Mouse (Mus musculus): ENCODE measurements at regions not wholly inside any gene's neighbourhood (a gene's known extent, or its start where the extent isn't known, plus 50 kb on each side); places are given as distances from the start of the nearest gene placed in this dataset.

DNA sequence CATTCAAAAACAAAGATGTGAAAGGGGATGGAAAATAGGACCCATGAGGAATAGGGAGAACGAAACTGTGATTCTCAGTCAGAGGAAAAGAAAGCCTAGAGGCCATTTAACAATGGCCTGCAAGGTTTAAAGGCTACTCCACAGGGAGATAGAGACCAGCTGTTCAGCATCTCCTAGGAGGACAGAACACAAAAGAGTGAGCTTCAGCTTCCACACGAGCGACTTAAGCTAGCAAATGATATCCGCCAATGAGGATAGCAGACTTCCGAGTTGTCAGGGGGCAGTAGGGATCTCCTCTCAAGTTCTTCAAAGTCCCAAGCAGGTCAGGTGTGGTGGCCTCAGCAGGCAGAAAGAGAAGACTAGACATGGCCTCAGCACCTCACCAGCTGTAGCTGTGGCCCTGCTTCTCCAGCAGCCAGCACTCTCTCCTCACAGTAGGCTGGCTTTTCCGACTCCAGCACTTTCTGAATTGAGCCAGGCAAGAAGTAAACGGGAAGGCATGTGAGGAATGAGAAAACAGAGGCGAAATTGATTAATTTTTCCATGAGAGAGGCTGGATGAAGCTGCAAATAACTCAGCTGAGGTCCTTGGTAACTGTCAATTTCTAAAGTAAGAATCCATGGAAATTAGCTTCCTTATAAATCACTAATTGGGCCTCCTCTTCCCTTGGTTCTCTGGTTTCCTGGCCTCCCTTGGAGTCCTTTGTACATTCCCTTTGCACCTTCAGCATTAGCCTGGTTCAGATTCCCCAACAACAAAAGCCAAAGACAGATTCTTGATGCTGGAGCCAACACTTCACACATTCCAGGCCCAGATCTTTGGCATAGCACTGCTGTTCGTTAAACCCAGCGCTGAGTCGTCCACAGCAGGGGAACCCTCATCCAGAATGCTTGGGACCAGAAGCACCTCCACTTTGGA, 115.7 kb downstream of the H2al2a start:
- no peak overlapping the region for H3K9ac ChIP-seq
- no peak overlapping the region for H3K4me2 ChIP-seq
- no peak overlapping the region for H3K4me3 ChIP-seq
- no peaks in the 10 kb centered on the region for H3K9me3 ChIP-seq
- H3K4me1 ChIP-seq = no peaks in the 10 kb centered on the region
- H3K27me3 ChIP-seq (replicated peaks) = no peaks in the 10 kb centered on the region
- ATAC-seq (replicated peaks) = no peak
- WGBS = 33% methylated on average over 11 of the region's 11 CpGs
- no peak overlapping the region for H3K27ac ChIP-seq
- H3K36me3 ChIP-seq (replicated peaks) = no peaks in the 10 kb centered on the region

DNA sequence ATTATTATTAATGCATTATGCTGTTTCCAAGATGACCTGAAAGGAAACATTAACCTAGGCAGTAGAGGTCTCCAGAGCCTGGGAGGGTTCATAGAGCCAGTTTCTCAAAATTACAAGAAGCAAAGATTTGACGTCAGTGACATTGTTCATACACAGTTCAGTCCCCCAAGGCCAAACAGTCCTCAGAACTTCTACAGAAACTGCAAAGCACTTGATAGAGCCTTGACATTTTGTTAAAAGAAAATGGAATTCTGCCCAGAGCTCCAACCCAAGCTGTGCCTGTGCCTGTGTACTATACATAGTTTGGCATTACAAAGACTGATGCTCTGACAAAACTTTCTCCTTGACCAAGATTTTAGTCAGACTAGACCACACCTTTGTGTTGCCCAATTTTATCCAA, 118.9 kb downstream of the H2al2a start:
- Histone ChIP-seq H3K9me3 (no peaks in the 10 kb centered on the region), H3K27me3 (replicated peaks) (no peaks in the 10 kb centered on the region), H3K4me2 (no peak overlapping the region), H3K27ac (no peak overlapping the region), H3K36me3 (replicated peaks) (no peaks in the 10 kb centered on the region), H3K4me3 (no peak overlapping the region), H3K4me1 (no peaks in the 10 kb centered on the region), H3K9ac (no peak overlapping the region)
- ATAC-seq (replicated peaks) = no peak
- WGBS = 83% methylated on average over 1 of the region's 1 CpGs

DNA sequence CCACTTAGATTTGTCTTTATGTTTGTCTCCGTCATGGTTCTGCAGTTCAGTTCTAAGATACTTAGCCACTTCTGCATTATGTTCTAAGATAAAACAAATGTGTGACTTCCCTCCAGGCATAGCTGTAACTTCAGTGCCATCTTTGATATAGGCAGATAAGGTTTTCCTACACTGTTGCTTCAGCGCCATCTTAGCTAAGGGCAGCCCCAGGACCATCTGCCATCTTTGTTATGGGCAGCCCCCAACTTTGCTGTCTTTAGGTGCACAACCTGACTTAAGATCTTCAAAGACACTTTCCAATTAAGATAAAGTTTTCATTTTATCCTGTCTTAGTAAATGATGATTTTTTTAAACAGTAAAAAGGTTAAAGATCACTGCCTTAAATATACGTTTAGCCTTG, 119.8 kb downstream of the H2al2a start:
- Histone ChIP-seq H3K27me3 (replicated peaks) (no peaks in the 10 kb centered on the region), H3K4me2 (no peak overlapping the region), H3K4me1 (no peaks in the 10 kb centered on the region), H3K36me3 (replicated peaks) (no peaks in the 10 kb centered on the region), H3K4me3 (no peak overlapping the region), H3K9me3 (no peaks in the 10 kb centered on the region), H3K27ac (no peak overlapping the region), H3K9ac (no peak overlapping the region)
- 92% methylated on average over 3 of the region's 3 CpGs for WGBS
- no peak for ATAC-seq (replicated peaks)

DNA sequence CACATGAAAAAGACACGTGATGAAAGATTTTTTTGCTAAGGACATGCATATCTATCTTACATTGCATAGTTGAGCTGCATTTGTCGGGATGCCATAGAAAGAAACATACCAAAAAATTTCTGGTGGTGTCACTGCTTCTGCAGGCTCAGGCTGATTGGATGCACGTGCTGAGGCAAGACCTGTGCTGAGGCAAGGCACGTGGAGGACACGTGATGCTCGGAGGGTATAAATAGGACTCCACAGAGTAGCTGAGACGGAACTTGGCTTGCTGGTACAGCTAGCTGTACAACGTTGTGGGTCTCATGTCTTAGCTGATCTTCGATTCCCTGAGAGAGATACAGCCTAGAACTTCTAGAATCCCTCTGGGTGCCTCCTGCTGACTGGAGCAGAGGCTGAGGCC, 120.6 kb downstream of the H2al2a start:
- Histone ChIP-seq H3K9ac (no peak overlapping the region), H3K4me2 (no peak overlapping the region), H3K4me1 (no peaks in the 10 kb centered on the region), H3K9me3 (no peaks in the 10 kb centered on the region), H3K27ac (no peak overlapping the region), H3K36me3 (replicated peaks) (no peaks in the 10 kb centered on the region), H3K27me3 (replicated peaks) (no peaks in the 10 kb centered on the region), H3K4me3 (no peak overlapping the region)
- 89% methylated on average over 9 of the region's 9 CpGs for WGBS
- ATAC-seq (replicated peaks) = no peak

DNA sequence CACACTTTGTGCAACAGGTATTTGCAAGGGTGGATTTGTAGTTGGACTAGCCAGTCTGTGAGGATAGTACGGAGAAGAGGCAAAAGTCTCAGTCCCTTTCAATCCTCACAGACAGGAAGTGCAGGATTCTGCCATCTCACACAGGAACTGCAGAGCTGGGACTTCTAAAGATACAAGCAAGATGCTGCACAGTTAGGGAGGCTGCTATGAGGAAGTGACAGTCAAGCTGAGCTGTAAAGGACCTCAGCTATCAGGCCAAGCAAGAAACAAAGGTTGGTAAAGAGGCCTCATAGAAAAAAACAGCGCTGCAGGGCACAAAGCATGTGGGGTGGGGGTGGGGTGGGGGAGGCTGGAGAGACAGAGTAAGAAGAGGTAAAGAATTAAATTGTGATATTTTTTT, 126.2 kb downstream of the H2al2a start:
- no peaks in the 10 kb centered on the region for H3K9me3 ChIP-seq
- H3K27me3 ChIP-seq (replicated peaks) = no peaks in the 10 kb centered on the region
- 0 out of 2 replicates have a peak, but pooled peaks cover 3% of the 10 kb centered on the region for H3K4me1 ChIP-seq
- H3K4me2 ChIP-seq = no peak overlapping the region
- WGBS = 50% methylated on average over 2 of the region's 2 CpGs
- no peak overlapping the region for H3K4me3 ChIP-seq
- H3K27ac ChIP-seq = no peak overlapping the region
- no peak for ATAC-seq (replicated peaks)
- H3K36me3 ChIP-seq (replicated peaks) = no peaks in the 10 kb centered on the region
- no peak overlapping the region for H3K9ac ChIP-seq

DNA sequence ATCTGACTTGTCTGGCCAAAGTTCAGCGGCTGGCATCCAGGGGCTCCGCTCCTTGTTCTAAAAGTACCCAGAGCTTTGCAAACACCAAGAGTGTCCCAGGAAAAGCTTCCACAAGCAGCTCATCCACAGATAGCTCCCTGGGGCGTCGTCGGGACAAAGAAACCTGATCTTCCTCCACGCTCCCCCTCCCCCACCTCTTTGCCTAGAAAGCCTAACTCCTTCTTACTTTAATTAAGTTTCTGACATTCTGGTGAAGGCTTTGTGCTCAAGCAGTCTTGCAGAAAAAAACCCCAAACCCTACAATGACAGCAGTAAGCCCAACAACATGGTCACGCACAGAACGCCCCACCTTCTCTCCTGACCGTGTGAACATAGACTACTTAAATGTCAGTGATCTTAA, 128.6 kb downstream of the H2al2a start:
- Histone ChIP-seq H3K27ac (no peak overlapping the region), H3K9me3 (no peaks in the 10 kb centered on the region), H3K27me3 (replicated peaks) (no peaks in the 10 kb centered on the region), H3K9ac (no peak overlapping the region), H3K4me1 (0 out of 2 replicates have a peak, but pooled peaks cover 3% of the 10 kb centered on the region), H3K4me2 (no peak overlapping the region), H3K36me3 (replicated peaks) (no peaks in the 10 kb centered on the region), H3K4me3 (no peak overlapping the region)
- no peak for ATAC-seq (replicated peaks)
- 7% methylated on average over 9 of the region's 9 CpGs for WGBS

DNA sequence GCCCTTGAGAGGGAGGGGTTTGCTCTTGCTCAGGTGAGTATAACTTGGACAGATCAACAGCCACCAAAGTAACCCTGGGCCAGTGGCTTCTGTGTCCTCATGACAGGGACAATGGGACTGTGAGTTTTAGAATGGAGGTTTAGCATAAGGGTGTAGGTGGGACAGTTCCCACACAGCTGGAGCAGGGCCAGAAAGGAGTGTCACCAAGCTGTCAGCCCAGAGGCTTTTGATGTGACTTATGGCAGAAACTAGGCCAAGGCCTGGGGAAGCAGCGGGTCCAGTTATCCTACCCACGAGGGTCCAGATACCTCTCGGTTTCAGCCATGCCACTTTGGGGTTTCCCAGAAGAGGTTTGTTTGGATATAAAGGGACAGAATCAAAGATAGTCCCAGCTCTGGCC, 129.4 kb downstream of the H2al2a start:
- Histone ChIP-seq H3K9ac (no peak overlapping the region), H3K9me3 (no peaks in the 10 kb centered on the region), H3K4me3 (no peak overlapping the region), H3K4me1 (0 out of 2 replicates have a peak, but pooled peaks cover 3% of the 10 kb centered on the region), H3K36me3 (replicated peaks) (no peaks in the 10 kb centered on the region), H3K27ac (no peak overlapping the region), H3K4me2 (no peak overlapping the region), H3K27me3 (replicated peaks) (no peaks in the 10 kb centered on the region)
- no peak for ATAC-seq (replicated peaks)
- 55% methylated on average over 3 of the region's 3 CpGs for WGBS

DNA sequence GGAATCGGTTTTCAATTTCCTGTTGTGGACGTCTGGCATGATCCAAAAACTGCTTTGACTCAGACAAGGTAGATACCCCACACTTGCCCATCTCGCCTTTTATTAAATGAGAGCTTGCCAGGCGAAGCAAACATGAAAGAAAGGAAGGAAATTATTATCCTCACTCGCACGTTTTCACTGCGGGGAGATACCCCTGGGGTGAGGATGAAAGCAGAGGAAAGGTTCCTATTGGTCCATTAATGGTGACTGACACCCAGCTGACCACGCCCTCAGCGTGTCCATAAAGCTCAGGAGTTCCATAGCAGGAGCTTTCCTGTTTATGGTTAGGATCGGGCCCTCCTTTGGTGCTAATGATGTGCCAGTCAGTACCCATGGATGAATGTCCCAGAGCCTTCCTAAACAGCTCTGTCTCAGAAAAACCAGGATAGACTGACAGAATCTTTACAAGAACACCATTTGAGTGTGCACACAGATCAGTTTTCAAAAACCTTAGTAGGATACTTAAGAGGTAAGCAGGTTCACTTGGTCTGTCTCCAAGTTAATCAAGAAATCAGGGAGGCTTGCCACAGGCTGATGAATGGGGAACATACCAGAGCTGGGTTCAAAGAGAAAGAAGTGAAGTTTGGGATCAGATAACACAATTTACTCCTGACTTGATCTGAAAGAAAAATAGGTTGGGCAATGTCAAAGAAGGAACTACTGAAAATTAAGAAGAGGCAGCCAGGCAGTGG, 130.7 kb upstream of the Nebl start:
- Histone ChIP-seq H3K4me3 (peak overlapping the region; percentile 29), H3K27ac (no peak overlapping the region), H3K4me1 (peaks cover 15% of the 10 kb centered on the region), H3K36me3 (replicated peaks) (no peaks in the 10 kb centered on the region), H3K9me3 (no peaks in the 10 kb centered on the region), H3K27me3 (replicated peaks) (no peaks in the 10 kb centered on the region), H3K9ac (no peak overlapping the region), H3K4me2 (peak overlapping the region; percentile 45)
- ATAC-seq (replicated peaks) = peak; percentile 83
- WGBS = 16% methylated on average over 10 of the region's 10 CpGs

DNA sequence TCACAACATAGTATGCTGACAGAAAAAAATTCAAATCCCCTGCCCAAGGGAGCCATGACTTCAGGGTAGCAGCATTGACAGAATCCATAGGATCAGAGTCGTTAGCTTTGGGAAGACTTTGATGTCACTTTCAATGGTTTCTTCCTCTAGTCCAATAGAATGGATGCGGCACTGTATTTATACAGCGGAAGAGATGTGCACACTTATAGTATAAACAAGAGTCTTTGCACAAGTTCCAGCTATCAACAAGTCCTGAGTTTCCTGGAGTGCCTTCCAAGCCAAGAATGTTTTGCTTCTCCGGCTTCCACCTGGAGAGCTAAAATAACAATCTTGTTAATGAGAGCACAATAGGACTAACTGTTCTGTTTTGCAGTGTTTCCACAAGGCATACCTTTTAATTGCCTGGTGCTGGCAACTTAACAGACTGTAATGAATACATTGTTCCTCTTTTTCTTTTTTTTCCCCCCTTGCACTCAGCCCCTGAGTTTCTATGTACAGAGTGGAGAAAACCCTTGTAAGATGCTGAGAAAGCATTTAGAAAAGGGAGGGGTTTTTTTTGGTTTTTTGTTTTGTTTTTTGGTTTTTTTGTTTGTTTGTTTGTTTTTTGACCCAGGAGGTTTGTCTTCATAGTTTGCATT, 129.8 kb upstream of the Nebl start:
- Histone ChIP-seq H3K9ac (no peak overlapping the region), H3K4me1 (peaks cover 15% of the 10 kb centered on the region), H3K4me3 (peak overlapping the region; percentile 29; the same call in 1 of the 2 replicates), H3K27ac (no peak overlapping the region), H3K9me3 (no peaks in the 10 kb centered on the region), H3K27me3 (replicated peaks) (no peaks in the 10 kb centered on the region), H3K4me2 (peak overlapping the region; percentile 45), H3K36me3 (replicated peaks) (no peaks in the 10 kb centered on the region)
- peak; percentile 25; the same call in 1 of the 2 replicates for ATAC-seq (replicated peaks)
- 46% methylated on average over 4 of the region's 4 CpGs for WGBS

DNA sequence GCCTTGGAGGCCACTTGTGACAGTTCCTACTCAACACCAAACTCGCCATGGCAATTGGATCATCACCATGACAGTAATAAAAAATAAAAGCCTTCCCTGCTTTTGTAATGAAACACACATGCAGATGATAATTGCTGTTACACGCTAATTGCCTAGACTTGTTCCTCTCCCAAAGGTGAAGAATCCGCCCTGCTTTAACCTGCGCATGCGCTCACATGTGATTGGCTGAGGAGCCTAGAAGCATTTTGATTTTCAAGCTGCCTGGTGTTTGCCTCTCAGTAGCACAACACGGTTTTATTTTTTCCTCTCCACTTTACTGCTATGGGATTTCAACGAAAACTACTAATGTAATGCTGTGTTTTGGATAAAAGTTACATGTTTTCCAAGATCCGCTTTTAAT, 128.0 kb upstream of the Nebl start:
- ATAC-seq (replicated peaks) = no peak
- peaks cover 15% of the 10 kb centered on the region for H3K4me1 ChIP-seq
- H3K36me3 ChIP-seq (replicated peaks) = no peaks in the 10 kb centered on the region
- no peak overlapping the region for H3K4me2 ChIP-seq
- H3K4me3 ChIP-seq = no peak overlapping the region
- H3K9ac ChIP-seq = no peak overlapping the region
- no peaks in the 10 kb centered on the region for H3K9me3 ChIP-seq
- H3K27me3 ChIP-seq (replicated peaks) = no peaks in the 10 kb centered on the region
- 89% methylated on average over 8 of the region's 8 CpGs for WGBS
- no peak overlapping the region for H3K27ac ChIP-seq

DNA sequence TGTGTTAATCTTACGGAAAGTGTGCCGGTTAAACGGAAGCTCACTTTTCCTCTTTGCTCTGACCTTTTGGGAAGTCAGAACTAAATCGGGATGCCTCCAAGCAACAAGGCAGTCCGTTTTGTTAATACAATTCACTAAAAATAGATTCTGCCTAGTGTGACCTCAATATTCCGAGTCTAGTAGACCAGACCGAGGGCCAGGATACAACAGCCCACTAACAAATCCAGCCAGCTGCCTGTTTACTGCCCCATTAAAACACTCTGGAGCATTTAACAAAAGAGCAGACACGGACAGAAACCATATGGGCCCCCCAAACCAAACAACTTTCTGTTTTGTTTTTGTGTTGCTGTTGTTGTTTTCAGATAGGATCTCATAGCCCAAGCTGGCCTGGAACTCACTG, 127.1 kb upstream of the Nebl start:
- H3K4me3 ChIP-seq = no peak overlapping the region
- H3K9me3 ChIP-seq = no peaks in the 10 kb centered on the region
- no peak overlapping the region for H3K4me2 ChIP-seq
- no peak overlapping the region for H3K27ac ChIP-seq
- no peaks in the 10 kb centered on the region for H3K27me3 ChIP-seq (replicated peaks)
- peaks cover 20% of the 10 kb centered on the region for H3K4me1 ChIP-seq
- H3K9ac ChIP-seq = no peak overlapping the region
- no peak for ATAC-seq (replicated peaks)
- 71% methylated on average over 8 of the region's 8 CpGs for WGBS
- H3K36me3 ChIP-seq (replicated peaks) = no peaks in the 10 kb centered on the region

DNA sequence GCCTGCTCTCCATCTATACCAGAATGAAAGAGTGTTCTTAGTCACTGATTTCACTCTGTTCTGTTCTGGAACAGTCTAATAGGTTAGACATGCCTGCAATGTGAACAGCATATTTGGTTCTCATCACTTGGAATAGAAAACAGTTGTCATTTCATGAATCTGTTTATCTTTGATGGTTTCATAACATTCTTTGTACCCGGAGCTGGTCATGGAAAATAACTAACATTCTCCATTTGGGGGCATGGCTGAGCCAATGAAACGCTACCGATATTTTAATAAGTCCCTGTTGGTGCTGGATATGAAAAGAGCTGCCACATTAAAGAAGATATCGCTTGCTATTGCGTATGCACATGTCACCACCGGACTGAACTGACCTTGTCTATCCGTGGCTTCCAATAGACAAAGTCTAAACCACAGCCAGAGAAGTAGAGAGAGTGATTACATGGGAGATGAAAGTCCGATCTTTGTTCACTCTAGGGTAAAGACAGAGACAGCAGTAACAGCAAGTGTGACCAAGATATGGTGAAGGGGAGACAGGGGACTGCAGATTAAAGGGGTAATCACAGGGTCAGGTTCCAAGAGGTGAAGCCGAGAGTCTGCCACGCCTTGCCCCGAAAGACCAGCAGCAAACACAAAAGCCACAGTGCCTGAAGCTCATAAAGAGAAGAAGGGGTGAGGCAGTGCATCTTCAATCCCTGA, 124.5 kb upstream of the Nebl start:
- H3K36me3 ChIP-seq (replicated peaks) = no peaks in the 10 kb centered on the region
- no peak overlapping the region for H3K9ac ChIP-seq
- no peak for ATAC-seq (replicated peaks)
- no peak overlapping the region for H3K4me2 ChIP-seq
- WGBS = 79% methylated on average over 11 of the region's 11 CpGs
- no peaks in the 10 kb centered on the region for H3K9me3 ChIP-seq
- no peak overlapping the region for H3K4me3 ChIP-seq
- peaks cover 15% of the 10 kb centered on the region for H3K4me1 ChIP-seq
- H3K27me3 ChIP-seq (replicated peaks) = no peaks in the 10 kb centered on the region
- H3K27ac ChIP-seq = no peak overlapping the region

Measured in midbrain, embryonic 15.5 days (tissue).